Mouse (Mus musculus) spleen, adult 2 months (tissue): ENCODE measurements around the gene Lama5.

Experiments
- CTCF ChIP-seq: fragments of 200-500 bp; IDR thresholded peaks from 2 replicates; pipeline ENCODE4 v1.5.1; 2011; ENCODE audit warnings: mild to moderate bottlenecking, inconsistent platforms; ENCODE audit not compliant: insufficient read depth, insufficient read length, insufficient replicate concordance; ENCODE audit errors: extremely low read depth
- POLR2A ChIP-seq: fragments of 200-500 bp; IDR thresholded peaks from 2 replicates; pipeline ENCODE4 v1.6.1; 2011; ENCODE audit warnings: low read depth, low read length, inconsistent platforms

GRCm38 (mm10) chr2:180204501-180204900 is 21.2 kb downstream of the Lama5 start:
- no peak for TF ChIP-seq POLR2A
- no peak for TF ChIP-seq CTCF
